Mouse (Mus musculus) ES-Bruce4 (cell line): ENCODE measurements around the gene Sf3b3.

Source experiments
- CTCF ChIP-seq: IDR thresholded peaks from one replicate; pipeline ENCODE4 v1.8.1; 2011; ENCODE audit warnings: low read depth, low read length
- EP300 ChIP-seq: IDR thresholded peaks from 2 replicates; pipeline ENCODE4 v1.6.1; 2011; ENCODE audit warnings: low read depth, low read length; ENCODE audit not compliant: insufficient read depth

- TF ChIP-seq CTCF = no peak
- no peak for TF ChIP-seq EP300
Measured at GRCm38 (mm10) chr8:110789571-110789970, 57.0 kb downstream of the Sf3b3 start.
